Mouse (Mus musculus) spleen, adult 18-20 months (tissue): ENCODE measurements at regions not wholly inside any gene's neighbourhood (a gene's known extent, or its start where the extent isn't known, plus 50 kb on each side); places are given as distances from the start of the nearest gene placed in this dataset.
"Not testable (repeated sequence)": the region's sequence is repeated elsewhere in the genome, so short reads cannot be mapped to it uniquely, and the experiment has no call there.

ENCODE experiments used
- DNase-seq, 2 experiments: peaks; one replicate each; pipeline ENCODE4 v3.0.0; 2022; ENCODE audit warnings: mixed read lengths in 2 of 2

DNA sequence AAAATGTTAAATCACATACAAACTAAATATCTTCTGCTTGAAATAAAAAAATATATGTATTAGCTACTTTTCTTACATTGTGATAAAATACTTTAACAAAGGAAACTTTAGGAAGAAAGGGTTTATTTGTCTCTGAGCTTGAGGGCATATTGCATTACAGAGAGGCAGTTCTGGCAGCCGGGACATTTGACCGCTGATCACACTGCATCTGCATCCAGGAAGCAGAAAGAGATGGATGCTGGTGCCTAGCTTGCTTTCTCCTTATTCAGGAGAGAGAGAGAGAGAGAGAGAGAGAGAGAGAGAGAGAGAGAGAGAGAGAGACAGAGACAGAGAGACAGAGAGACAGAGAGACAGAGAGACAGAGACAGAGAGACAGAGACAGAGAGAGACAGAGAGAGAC is 137.7 kb upstream of the Tacstd2 start:
- DNase-seq = not testable (repeated sequence)

DNA sequence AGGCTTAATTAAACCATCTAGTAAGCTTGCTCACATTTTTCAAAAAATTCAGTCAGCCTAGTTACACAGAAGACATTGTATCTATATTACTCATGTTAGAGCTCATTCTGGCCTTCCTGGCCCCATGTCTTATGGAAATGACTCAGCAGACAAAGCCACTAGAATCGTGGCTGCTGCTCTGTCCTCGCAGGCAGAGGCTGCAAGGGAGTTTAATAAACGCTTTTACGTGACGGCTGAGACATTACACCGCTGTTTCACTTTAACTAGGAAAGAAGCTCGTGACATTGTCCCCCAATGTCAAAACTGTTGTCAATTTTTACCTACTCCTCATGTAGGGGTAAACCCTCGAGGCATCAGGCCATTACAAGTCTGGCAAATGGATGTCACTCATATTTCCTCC is 132.5 kb upstream of the Tacstd2 start:
- DNase-seq = not testable (repeated sequence)

- no peak for DNase-seq
Observed at GRCm38 (mm10) chr6:67631617-67632016, 96.0 kb upstream of the Tacstd2 start.

DNA sequence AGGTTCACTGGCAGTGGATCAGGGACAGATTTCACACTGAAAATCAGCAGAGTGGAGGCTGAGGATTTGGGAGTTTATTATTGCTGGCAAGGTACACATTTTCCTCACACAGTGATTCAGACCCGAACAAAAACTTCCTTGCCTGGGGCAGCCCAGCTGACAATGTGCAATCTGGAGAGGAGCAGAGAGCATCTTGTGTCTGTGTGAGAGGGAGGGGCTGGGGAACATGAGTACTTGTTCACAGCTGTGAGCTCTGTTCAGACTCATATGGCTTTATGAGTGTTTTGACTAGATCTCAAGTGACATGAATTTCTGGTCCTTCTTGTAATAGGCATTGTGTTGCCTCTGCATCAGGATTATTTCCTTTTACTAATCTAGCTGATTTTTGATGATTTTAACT is 74.8 kb upstream of the Tacstd2 start:
- no peak for DNase-seq

DNA sequence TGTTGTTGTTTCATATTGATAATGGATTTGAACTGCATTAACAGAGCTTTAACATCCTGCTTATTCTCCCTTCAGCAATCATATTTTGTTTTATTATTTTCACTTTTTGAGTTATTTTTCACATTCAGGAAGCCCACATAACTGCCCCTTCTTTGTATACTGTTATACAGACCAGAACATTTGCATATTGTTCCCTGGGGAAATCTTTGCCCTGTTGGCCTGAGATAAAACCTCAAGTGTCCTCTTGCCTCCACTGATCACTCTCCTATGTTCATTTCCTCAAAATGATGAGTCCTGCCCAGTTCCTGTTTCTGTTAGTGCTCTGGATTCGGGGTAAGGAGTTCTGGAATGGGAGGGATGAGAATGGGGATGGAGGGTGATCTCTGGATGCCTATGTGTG is 73.9 kb upstream of the Tacstd2 start:
- DNase-seq = not testable (repeated sequence)
